Mouse (Mus musculus): ENCODE results near the gene Llgl1.

Llgl1 gene

GRCm38 (mm10) chr11:60726601-60727391, 27.3 kb downstream of the Llgl1 start, which contains the start of gene Flii:
Gene Flii, minus strand, starts transcription at chr11:60727263.
- DNase-seq (ENCODE audit: low spot score in 2 of 2) = peak; percentile 80 to 81

- DNase-seq (ENCODE audit: low spot score in 2 of 2) = no peak
Observed at GRCm38 (mm10) chr11:60727392-60728140, 28.0 kb downstream of the Llgl1 start.

- peak; percentile 90 to 94 for DNase-seq (ENCODE audit: low spot score in 2 of 2)
Observed at GRCm38 (mm10) chr11:60728260-60728761, 28.8 kb downstream of the Llgl1 start, which contains the start of gene Mief2. Gene Mief2, plus strand, starts transcription at chr11:60728398.

- DNase-seq (ENCODE audit: low spot score in 2 of 2) = no peak
Observed at GRCm38 (mm10) chr11:60729217-60729641, 29.7 kb downstream of the Llgl1 start.

- no peak for DNase-seq (ENCODE audit: low spot score in 2 of 2)
Observed at GRCm38 (mm10) chr11:60730169-60730568, 30.6 kb downstream of the Llgl1 start.

- no peak for DNase-seq (ENCODE audit: low spot score in 2 of 2)
Observed at GRCm38 (mm10) chr11:60731251-60731650, 31.7 kb downstream of the Llgl1 start.

- no peak for DNase-seq (ENCODE audit: low spot score in 2 of 2)
Observed at GRCm38 (mm10) chr11:60734206-60734605, 34.7 kb downstream of the Llgl1 start.

- DNase-seq (ENCODE audit: low spot score in 2 of 2) = no peak
Observed at GRCm38 (mm10) chr11:60735191-60735590, 35.7 kb downstream of the Llgl1 start.

- no peak for DNase-seq (ENCODE audit: low spot score in 2 of 2)
Observed at GRCm38 (mm10) chr11:60736491-60736890, 37.0 kb downstream of the Llgl1 start.

GRCm38 (mm10) chr11:60737450-60737849, 37.9 kb downstream of the Llgl1 start:
- DNase-seq (ENCODE audit: low spot score in 2 of 2) = no peak

- DNase-seq (ENCODE audit: low spot score in 2 of 2) = no peak
Observed at GRCm38 (mm10) chr11:60740321-60740720, 40.8 kb downstream of the Llgl1 start.

GRCm38 (mm10) chr11:60755570-60755969, 56.0 kb downstream of the Llgl1 start:
- no peak for DNase-seq (ENCODE audit: low spot score in 2 of 2)

GRCm38 (mm10) chr11:60761681-60762080, 62.2 kb downstream of the Llgl1 start:
- no peak for DNase-seq (ENCODE audit: low spot score in 2 of 2)
